Mouse (Mus musculus): ENCODE measurements around the gene Mrpl11.
A peak's percentile ranks its signal among the peaks of the same experiment; 100 is the strongest.
"Not testable (repeated sequence)": the region's sequence is repeated elsewhere in the genome, so short reads cannot be mapped to it uniquely, and the experiment has no call there.

Mrpl11 gene

GRCm38 (mm10) chr19:4992904-4993303 is 31.0 kb downstream of the Mrpl11 start:
- DNase-seq (ENCODE audit: extremely low read depth, low read depth): no peak

- DNase-seq (ENCODE audit: extremely low read depth, low read depth): no peak
Observed at GRCm38 (mm10) chr19:4994043-4994442, 32.1 kb downstream of the Mrpl11 start.

- no peak for DNase-seq (ENCODE audit: extremely low read depth, low read depth)
Observed at GRCm38 (mm10) chr19:4999445-5000140, 37.6 kb downstream of the Mrpl11 start.

GRCm38 (mm10) chr19:5001666-5002406 is 39.9 kb downstream of the Mrpl11 start:
- peak; percentile 22 for DNase-seq (ENCODE audit: extremely low read depth, low read depth)

GRCm38 (mm10) chr19:5003644-5004043 is 41.7 kb downstream of the Mrpl11 start:
- not testable (repeated sequence) for DNase-seq (ENCODE audit: extremely low read depth, low read depth)

- DNase-seq (ENCODE audit: extremely low read depth, low read depth): no peak
Observed at GRCm38 (mm10) chr19:5004925-5005324, 43.0 kb downstream of the Mrpl11 start.

- no peak for DNase-seq (ENCODE audit: extremely low read depth, low read depth)
Observed at GRCm38 (mm10) chr19:5013138-5013537, 51.2 kb downstream of the Mrpl11 start.

GRCm38 (mm10) chr19:5014961-5015398 is 53.0 kb downstream of the Mrpl11 start:
- DNase-seq (ENCODE audit: extremely low read depth, low read depth): peak; percentile 35

GRCm38 (mm10) chr19:5016221-5016742 is 54.3 kb downstream of the Mrpl11 start:
- no peak for DNase-seq (ENCODE audit: extremely low read depth, low read depth)
